Mouse (Mus musculus): Measurements from ENCODE around the gene Ankrd44.

GRCm38 (mm10) chr1:54639076-54639475 is 287.1 kb downstream of the Ankrd44 start:
- TF ChIP-seq CTCF (IDR thresholded peaks at IDR 0.05; ENCODE audit: low read depth, low read length), result no peak
- no peak for TF ChIP-seq GATA1 (IDR thresholded peaks at IDR 0.05; ENCODE audit: borderline replicate concordance, low read length)
- TF ChIP-seq TAL1 (conservative IDR thresholded peaks at IDR 0.05; ENCODE audit: low read depth, low read length), result no peak
- no peak for TF ChIP-seq GATA2 (IDR thresholded peaks at IDR 0.05; ENCODE audit: borderline replicate concordance, low read depth, low read length)

Measured in G1E (cell line).